Mouse (Mus musculus): ENCODE data around the gene Cabp4. TPM values are rescaled to one million over a fixed set of nuclear protein-coding genes. Genes with fewer than 3 reads are reported as not detected.
"Not testable (repeated sequence)": the region's sequence is repeated elsewhere in the genome, so short reads cannot be mapped to it uniquely, and the experiment has no call there.

The Cabp4 gene
- polyA plus RNA-seq, 1 experiment from 2014 or later: not detected

DNA sequence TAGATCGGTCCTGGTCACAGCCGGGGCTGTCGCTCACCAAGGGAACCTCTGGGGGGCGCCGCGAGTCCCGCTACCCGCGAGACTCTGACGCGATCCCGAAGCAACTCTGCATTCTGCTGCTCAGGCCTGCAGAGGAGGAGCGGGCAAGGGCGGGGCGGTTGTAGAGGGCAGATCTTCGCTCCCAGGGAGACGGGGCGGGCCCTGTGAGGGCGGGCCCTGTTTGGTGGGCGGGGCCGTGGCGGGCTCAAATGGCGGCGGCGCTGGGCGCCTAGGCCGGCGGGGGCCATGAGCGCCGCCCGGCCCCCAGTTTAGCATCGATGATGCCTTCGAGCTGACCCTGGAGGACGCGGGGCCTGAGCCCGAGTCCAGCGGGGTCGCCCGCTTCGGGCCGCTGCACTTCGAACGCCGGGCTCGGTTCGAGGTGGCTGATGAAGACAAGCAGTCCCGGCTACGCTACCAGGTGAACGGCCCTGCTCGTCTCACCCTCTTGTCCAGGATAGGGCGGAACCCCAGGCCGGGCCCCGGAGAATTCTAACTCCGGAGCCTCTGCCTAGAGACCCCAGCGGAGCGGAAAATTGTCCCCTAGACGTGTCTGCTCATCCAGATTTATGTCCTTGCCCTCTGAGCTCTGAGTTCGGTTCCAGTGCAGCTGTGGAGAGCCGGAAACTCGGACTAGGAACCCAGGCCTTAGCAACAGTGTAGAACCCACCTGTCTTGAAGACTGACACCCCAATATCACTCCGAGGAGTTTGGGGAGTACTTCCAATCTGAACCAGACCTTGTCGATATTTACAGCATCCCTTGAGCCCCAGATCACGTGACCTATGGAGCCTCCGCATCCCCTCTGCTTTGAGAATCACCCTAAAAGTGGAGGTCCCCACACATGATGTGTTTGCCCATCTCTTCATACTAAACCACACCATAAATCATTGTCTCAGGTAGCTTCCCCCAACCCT is 17.8 kb downstream of the Cabp4 start, which contains the start of gene Aip:
Gene Aip (minus strand): TSS at position 118 of the 956 bp plus-strand sequence.
- H3K27ac ChIP-seq (ENCODE audit: low read length): peak within 1 kb of the TSS; percentile 39; the same call in 1 of the 2 replicates
- peak; percentile 94 for ATAC-seq (ENCODE audit: insufficient number of reproducible peaks, insufficient read depth, low FRiP score, low read depth)
- H3K9me3 ChIP-seq (ENCODE audit: control insufficient read depth, low read depth, low read length): no peaks in the 10 kb centered on the region
- peaks cover 11% of the 10 kb centered on the region for H3K4me1 ChIP-seq (ENCODE audit: control insufficient read depth, insufficient read depth, low read length)
- peak within 1 kb of the TSS; percentile 77 for H3K9ac ChIP-seq (replicated peaks; ENCODE audit: low read depth, low read length)
- H3K4me2 ChIP-seq (replicated peaks; ENCODE audit: low read depth, low read length): peak within 1 kb of the TSS; percentile 86
- peaks cover 13% of the 10 kb centered on the region; the same call in 1 of the 2 replicates for H3K36me3 ChIP-seq (ENCODE audit: control insufficient read depth, insufficient read depth, low read length)
- H3K27me3 ChIP-seq (ENCODE audit: control insufficient read depth, insufficient read depth, low read length): no peaks in the 10 kb centered on the region
- WGBS: under 1% methylated on average over 60 of the region's 64 CpGs
- peak within 1 kb of the TSS; percentile 80 for H3K4me3 ChIP-seq (ENCODE audit: low read depth, low read length)

DNA sequence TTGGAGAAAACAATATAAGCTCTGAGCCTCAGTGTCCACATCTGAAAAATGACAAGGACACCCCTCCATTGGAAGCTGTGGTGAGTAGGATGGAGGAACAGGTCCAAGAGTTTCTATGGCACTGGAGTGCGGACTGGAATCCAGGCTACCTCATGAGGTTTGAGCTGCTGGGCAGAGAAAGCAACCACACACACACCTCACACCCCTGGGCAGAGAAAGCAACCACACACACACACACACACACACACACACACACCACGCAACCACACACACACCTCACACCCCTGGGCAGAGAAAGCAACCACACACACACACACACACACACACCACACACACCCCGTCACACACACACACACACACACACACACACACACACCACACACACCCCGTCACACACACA is 18.6 kb downstream of the Cabp4 start:
- Histone ChIP-seq H3K27ac (ENCODE audit: low read length) (0 out of 2 replicates have a peak overlapping the region, but pooled peaks have one; percentile 39), H3K4me2 (replicated peaks; ENCODE audit: low read depth, low read length) (peak overlapping the region; percentile 35), H3K36me3 (ENCODE audit: control insufficient read depth, insufficient read depth, low read length) (peaks cover 11% of the 10 kb centered on the region; the same call in 1 of the 2 replicates), H3K4me3 (ENCODE audit: low read depth, low read length) (peak overlapping the region; percentile 80), H3K4me1 (ENCODE audit: control insufficient read depth, insufficient read depth, low read length) (peaks cover 17% of the 10 kb centered on the region)
- 16% methylated on average over 4 of the region's 4 CpGs for WGBS
- not testable (repeated sequence) for H3K27me3 ChIP-seq (ENCODE audit: control insufficient read depth, insufficient read depth, low read length); H3K9me3 ChIP-seq (ENCODE audit: control insufficient read depth, low read depth, low read length); H3K9ac ChIP-seq (replicated peaks; ENCODE audit: low read depth, low read length)
- peak; percentile 25 for ATAC-seq (ENCODE audit: insufficient number of reproducible peaks, insufficient read depth, low FRiP score, low read depth)

DNA sequence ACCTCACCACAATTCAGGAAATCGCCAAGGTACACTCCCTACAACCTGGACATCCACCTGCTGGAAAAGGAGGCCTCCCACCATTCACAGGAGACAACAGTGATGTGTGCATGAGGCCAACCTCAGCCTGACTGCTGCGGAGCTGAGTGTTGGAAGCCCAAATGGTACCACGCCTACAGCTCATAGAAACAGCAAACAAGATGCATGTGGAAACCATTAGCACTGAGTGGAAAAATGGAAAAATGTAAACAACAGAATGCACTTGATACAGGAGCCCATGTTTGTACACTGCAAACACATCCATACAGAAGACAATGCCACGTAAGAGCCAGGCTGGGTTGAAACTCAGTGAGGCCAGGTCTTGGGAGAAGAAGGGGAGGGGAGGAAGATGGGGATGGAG is 19.4 kb downstream of the Cabp4 start:
- no peak for ATAC-seq (ENCODE audit: insufficient number of reproducible peaks, insufficient read depth, low FRiP score, low read depth)
- H3K27ac ChIP-seq (ENCODE audit: low read length): no peak overlapping the region
- peaks cover 18% of the 10 kb centered on the region for H3K4me1 ChIP-seq (ENCODE audit: control insufficient read depth, insufficient read depth, low read length)
- H3K9me3 ChIP-seq (ENCODE audit: control insufficient read depth, low read depth, low read length): no peaks in the 10 kb centered on the region
- H3K4me3 ChIP-seq (ENCODE audit: low read depth, low read length): no peak overlapping the region
- H3K9ac ChIP-seq (replicated peaks; ENCODE audit: low read depth, low read length): no peak overlapping the region
- H3K36me3 ChIP-seq (ENCODE audit: control insufficient read depth, insufficient read depth, low read length): peaks cover 5% of the 10 kb centered on the region; the same call in 1 of the 2 replicates
- 72% methylated on average over 4 of the region's 4 CpGs for WGBS
- H3K4me2 ChIP-seq (replicated peaks; ENCODE audit: low read depth, low read length): no peak overlapping the region; the same call in 1 of the 2 replicates
- no peaks in the 10 kb centered on the region for H3K27me3 ChIP-seq (ENCODE audit: control insufficient read depth, insufficient read depth, low read length)

DNA sequence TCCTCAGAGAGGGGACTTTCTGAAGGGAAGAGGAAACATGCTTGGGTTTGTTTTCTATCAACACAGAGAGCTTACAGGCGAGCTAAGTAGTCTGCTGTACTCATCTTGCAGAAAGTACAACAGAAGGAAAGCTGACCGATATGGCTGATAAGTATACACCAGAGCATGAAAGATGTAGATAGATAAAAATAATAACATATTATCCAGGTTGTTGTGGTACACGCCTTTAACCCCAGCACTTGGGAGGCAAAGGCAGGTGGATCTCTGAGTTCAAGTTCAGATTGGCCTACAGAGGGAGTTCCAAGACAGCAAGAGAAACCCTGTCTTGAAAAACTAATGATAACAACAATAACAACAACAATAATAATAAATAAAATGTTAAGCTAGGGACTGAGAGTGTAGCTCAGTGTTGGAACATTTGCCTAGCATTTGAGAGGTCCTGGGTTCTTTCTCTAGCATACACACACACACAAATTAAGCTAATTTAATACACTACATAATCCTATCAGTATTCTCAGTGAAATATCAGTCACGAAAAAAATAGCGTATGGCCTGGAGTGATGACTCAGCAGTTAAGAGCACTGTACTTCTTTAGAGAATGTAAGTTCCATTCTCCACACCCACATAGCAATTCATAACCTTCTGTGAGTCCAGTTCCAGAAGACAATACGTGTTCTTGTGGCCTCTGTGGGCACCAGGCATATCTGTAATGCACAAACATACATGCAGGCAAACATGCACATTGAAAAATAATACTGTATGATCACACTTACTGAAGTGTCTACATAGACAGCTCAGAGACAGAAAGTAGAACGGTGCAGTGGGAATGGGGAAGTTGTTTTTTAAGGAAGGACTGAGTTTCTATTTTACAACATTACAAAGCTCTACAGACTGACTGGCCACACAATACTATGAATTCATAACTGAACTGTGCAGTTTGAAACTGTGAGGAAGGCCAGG is 21.1 kb downstream of the Cabp4 start:
- H3K27me3 ChIP-seq (ENCODE audit: control insufficient read depth, insufficient read depth, low read length): no peaks in the 10 kb centered on the region
- no peak overlapping the region for H3K9ac ChIP-seq (replicated peaks; ENCODE audit: low read depth, low read length)
- no peak overlapping the region for H3K27ac ChIP-seq (ENCODE audit: low read length)
- ATAC-seq (ENCODE audit: insufficient number of reproducible peaks, insufficient read depth, low FRiP score, low read depth): no peak
- H3K36me3 ChIP-seq (ENCODE audit: control insufficient read depth, insufficient read depth, low read length): peaks cover 6% of the 10 kb centered on the region
- 82% methylated on average over 7 of the region's 7 CpGs for WGBS
- no peak overlapping the region for H3K4me2 ChIP-seq (replicated peaks; ENCODE audit: low read depth, low read length)
- H3K4me3 ChIP-seq (ENCODE audit: low read depth, low read length): no peak overlapping the region
- H3K4me1 ChIP-seq (ENCODE audit: control insufficient read depth, insufficient read depth, low read length): peaks cover 18% of the 10 kb centered on the region
- H3K9me3 ChIP-seq (ENCODE audit: control insufficient read depth, low read depth, low read length): no peaks in the 10 kb centered on the region

DNA sequence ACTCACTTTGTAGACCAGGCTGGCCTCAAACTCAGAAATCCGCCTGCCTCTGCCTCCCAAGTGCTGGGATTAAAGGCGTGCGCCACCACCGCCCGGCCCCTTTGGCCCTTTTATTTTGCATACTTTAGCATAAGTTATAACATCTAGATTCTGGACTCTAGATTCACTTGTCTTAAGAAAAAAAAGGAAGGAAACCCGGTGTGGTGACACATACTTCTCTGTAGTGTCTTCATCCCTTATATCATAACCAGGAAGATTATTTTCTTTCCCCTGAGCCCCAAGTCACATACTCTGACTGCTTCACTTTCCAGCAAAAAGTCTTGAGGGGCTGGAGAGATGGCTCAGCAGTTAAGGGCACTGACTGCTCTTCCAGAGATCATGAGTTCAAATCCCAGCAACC is 21.9 kb downstream of the Cabp4 start:
- Histone ChIP-seq H3K36me3 (ENCODE audit: control insufficient read depth, insufficient read depth, low read length) (peaks cover 13% of the 10 kb centered on the region), H3K4me1 (ENCODE audit: control insufficient read depth, insufficient read depth, low read length) (peaks cover 12% of the 10 kb centered on the region), H3K4me2 (replicated peaks; ENCODE audit: low read depth, low read length) (peak overlapping the region; percentile 16; the same call in 1 of the 2 replicates)
- not testable (repeated sequence) for ATAC-seq (ENCODE audit: insufficient number of reproducible peaks, insufficient read depth, low FRiP score, low read depth); H3K9me3 ChIP-seq (ENCODE audit: control insufficient read depth, low read depth, low read length); H3K9ac ChIP-seq (replicated peaks; ENCODE audit: low read depth, low read length); H3K4me3 ChIP-seq (ENCODE audit: low read depth, low read length); H3K27ac ChIP-seq (ENCODE audit: low read length); H3K27me3 ChIP-seq (ENCODE audit: control insufficient read depth, insufficient read depth, low read length)
- 60% methylated on average over 6 of the region's 6 CpGs for WGBS

DNA sequence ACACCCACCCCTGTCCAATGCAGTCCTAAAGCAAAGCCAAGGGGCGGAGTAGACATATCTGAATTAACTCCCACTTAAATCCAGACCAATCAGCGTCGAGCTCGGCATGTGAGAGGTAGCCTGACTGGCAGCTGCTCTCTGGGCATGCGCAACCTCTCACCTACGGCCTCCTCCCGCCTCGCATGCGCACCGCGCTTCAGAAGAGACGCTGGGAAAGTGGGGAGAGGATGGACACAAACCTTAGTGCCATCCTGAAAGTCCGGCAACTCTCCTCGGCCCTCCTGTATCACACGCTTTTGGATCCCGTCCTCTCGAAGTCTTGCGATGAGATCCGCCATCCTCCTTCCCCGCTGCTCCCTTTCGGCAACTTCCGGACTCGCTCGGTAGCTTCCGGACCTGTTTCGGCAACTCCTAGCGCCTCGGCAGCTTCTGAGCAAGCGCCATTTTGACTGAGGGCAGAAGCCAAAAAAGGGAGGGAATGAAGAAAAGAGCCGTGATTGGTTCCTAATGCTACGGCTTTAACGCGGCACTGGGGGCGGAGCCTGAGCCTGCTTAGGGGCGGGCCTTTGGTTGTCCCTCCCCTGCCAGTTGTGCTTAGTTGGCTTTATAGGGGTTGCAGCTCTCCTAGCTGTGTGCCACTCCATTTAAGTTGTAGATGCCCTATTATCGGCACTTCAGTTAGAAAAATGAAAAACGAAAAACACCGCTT is 22.6 kb downstream of the Cabp4 start:
- Histone ChIP-seq H3K4me2 (replicated peaks; ENCODE audit: low read depth, low read length) (peak overlapping the region; percentile 49), H3K27ac (ENCODE audit: low read length) (peak overlapping the region; percentile 70; the same call in 1 of the 2 replicates), H3K4me3 (ENCODE audit: low read depth, low read length) (peak overlapping the region; percentile 43), H3K27me3 (ENCODE audit: control insufficient read depth, insufficient read depth, low read length) (no peaks in the 10 kb centered on the region), H3K36me3 (ENCODE audit: control insufficient read depth, insufficient read depth, low read length) (peaks cover 14% of the 10 kb centered on the region), H3K9me3 (ENCODE audit: control insufficient read depth, low read depth, low read length) (no peaks in the 10 kb centered on the region), H3K9ac (replicated peaks; ENCODE audit: low read depth, low read length) (peak overlapping the region; percentile 49), H3K4me1 (ENCODE audit: control insufficient read depth, insufficient read depth, low read length) (peaks cover 7% of the 10 kb centered on the region; the same call in 1 of the 2 replicates)
- ATAC-seq (ENCODE audit: insufficient number of reproducible peaks, insufficient read depth, low FRiP score, low read depth): peak; percentile 70
- 4% methylated on average over 38 of the region's 38 CpGs for WGBS

DNA sequence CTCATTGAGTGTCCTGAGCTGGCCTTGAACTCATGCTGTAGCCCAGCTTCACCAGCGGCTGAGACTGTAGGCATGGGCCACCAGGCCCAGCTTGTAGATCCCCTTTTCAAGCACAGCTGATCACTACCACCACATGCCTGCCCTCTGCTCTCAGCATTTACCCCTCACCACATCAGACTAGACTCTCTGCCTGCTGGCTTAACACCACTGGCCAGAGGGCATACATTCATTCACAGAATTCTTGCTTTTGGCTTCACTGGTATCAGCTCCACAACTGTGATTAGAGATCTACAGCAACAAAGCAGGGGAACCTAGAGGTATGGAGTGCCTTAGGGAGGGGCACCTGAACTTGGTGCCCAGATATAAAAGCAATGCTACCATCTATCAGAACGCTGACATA is 23.3 kb downstream of the Cabp4 start:
- 93% methylated on average over 2 of the region's 2 CpGs for WGBS
- ATAC-seq (ENCODE audit: insufficient number of reproducible peaks, insufficient read depth, low FRiP score, low read depth): no peak
- H3K9ac ChIP-seq (replicated peaks; ENCODE audit: low read depth, low read length): no peak overlapping the region
- H3K27ac ChIP-seq (ENCODE audit: low read length): no peak overlapping the region
- H3K4me2 ChIP-seq (replicated peaks; ENCODE audit: low read depth, low read length): peak overlapping the region; percentile 49
- H3K9me3 ChIP-seq (ENCODE audit: control insufficient read depth, low read depth, low read length): no peaks in the 10 kb centered on the region
- H3K27me3 ChIP-seq (ENCODE audit: control insufficient read depth, insufficient read depth, low read length): no peaks in the 10 kb centered on the region
- H3K36me3 ChIP-seq (ENCODE audit: control insufficient read depth, insufficient read depth, low read length): peaks cover 20% of the 10 kb centered on the region
- H3K4me3 ChIP-seq (ENCODE audit: low read depth, low read length): peak overlapping the region; percentile 43
- peaks cover 7% of the 10 kb centered on the region; the same call in 1 of the 2 replicates for H3K4me1 ChIP-seq (ENCODE audit: control insufficient read depth, insufficient read depth, low read length)
